Mouse (Mus musculus) embryonic facial prominence, embryonic 10.5 days (tissue): ENCODE measurements around the gene Agxt. TPM values are rescaled to one million over a fixed set of nuclear protein-coding genes. Genes with fewer than 3 reads are reported as not detected.

Experiments used
- DNase-seq: peaks from one replicate; pipeline ENCODE4 v3.0.0-alpha.2; 2017; ENCODE audit warnings: low spot score
- H3K27ac ChIP-seq: fragments of 300-500 bp; sonication (generic); replicated peaks from 2 replicates; pipeline ENCODE4 v1.5.1; 2016; ENCODE audit warnings: mild to moderate bottlenecking
- H3K27me3 ChIP-seq: fragments of 300-500 bp; sonication (generic); replicated peaks from 2 replicates; pipeline ENCODE4 v1.6.1; 2016; ENCODE audit warnings: low read depth, mild to moderate bottlenecking; ENCODE audit not compliant: poor library complexity, severe bottlenecking
- H3K36me3 ChIP-seq: fragments of 300-500 bp; sonication (generic); replicated peaks from 2 replicates; pipeline ENCODE4 v1.6.1; 2016; ENCODE audit warnings: mild to moderate bottlenecking, moderate library complexity
- H3K4me1 ChIP-seq: fragments of 300-500 bp; sonication (generic); 2 replicates; pipeline ENCODE4 v1.6.1; 2016
- H3K4me3 ChIP-seq: fragments of 300-500 bp; sonication (generic); 2 replicates; pipeline ENCODE4 v1.5.1; 2016; ENCODE audit warnings: mild to moderate bottlenecking, moderate library complexity
- H3K9me3 ChIP-seq: fragments of 300-500 bp; sonication (generic); 2 replicates; pipeline ENCODE4 v1.6.1; 2016; ENCODE audit warnings: mild to moderate bottlenecking
- WGBS: fragments of 180-500 bp; shearing (Covaris S2); methylation state at CpG from one replicate; pipeline ENCODE4 v1.1.7; 2016; 5-methylcytosine and 5-hydroxymethylcytosine counted together
- polyA plus RNA-seq: library from polyadenylated mRNA; unstranded; fragments of >200 nt; fragmentation: Nextera tagmentation; extraction: Ambion mirVana; gene quantifications from 2 replicates; pipeline ENCODE4 v1.2.1, GENCODE M21; 2016

Gene Agxt
- not detected in 2 replicates for polyA plus RNA-seq

DNA sequence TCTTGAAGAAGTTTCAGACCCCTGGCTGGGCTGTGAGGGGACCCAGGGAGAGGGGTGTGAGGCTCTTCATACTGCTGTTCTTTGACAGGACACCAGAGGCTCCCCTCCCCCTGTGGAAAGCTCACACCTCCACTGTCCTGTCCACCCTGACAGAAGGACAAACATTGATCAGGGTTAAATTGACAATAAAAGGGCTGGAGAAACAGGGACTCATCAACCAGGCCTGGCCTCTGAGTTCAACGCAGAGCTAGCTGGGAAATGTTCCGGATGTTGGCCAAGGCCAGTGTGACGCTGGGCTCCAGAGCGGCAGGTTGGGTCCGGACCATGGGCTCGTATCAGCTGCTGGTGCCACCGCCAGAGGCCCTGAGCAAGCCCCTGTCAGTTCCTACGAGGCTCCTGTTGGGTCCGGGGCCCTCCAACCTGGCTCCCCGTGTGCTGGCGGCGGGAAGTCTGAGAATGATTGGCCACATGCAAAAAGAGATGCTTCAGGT is at the start of gene Agxt:
Agxt (plus strand) TSS at position 205 of the 491 bp plus-strand sequence.
- H3K27me3 ChIP-seq, result no peaks in the 10 kb centered on the region
- no peaks in the 10 kb centered on the region for H3K36me3 ChIP-seq
- no peaks in the 10 kb centered on the region for H3K9me3 ChIP-seq
- H3K4me1 ChIP-seq, result peaks cover 13% of the 10 kb centered on the region
- H3K27ac ChIP-seq, result no peak within 1 kb of the TSS; the same call in 1 of the 2 replicates
- WGBS, result 90% methylated on average over 12 of the region's 12 CpGs
- no peak within 1 kb of the TSS for H3K4me3 ChIP-seq
- DNase-seq, result no peak

DNA sequence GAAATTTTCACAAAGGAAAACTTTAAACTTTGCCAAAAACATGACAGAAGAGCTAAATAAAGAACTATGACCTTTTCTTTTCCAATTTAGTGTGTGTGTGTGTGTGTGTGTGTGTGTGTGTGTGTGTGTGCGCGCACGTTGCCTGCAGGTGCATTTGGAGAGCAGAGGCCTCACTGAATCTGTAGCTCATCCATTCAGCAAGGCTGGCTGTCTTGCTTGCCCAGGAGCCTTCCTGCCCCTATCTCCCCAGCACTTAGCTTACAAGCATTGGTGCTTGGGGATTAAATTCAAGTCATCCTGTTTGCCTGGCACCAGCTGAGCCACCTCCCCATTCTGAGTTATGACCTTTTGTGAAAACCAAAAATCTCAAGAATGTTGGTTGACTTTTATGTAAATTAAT is 42.5 kb upstream of the Agxt start:
- Histone ChIP-seq H3K4me3 (no peak overlapping the region), H3K9me3 (no peaks in the 10 kb centered on the region), H3K27ac (no peak overlapping the region), H3K36me3 (no peaks in the 10 kb centered on the region), H3K4me1 (no peaks in the 10 kb centered on the region), H3K27me3 (no peaks in the 10 kb centered on the region)
- 93% methylated on average over 3 of the region's 3 CpGs for whole genome bisulfite sequencing
- DNase-seq, result no peak

DNA sequence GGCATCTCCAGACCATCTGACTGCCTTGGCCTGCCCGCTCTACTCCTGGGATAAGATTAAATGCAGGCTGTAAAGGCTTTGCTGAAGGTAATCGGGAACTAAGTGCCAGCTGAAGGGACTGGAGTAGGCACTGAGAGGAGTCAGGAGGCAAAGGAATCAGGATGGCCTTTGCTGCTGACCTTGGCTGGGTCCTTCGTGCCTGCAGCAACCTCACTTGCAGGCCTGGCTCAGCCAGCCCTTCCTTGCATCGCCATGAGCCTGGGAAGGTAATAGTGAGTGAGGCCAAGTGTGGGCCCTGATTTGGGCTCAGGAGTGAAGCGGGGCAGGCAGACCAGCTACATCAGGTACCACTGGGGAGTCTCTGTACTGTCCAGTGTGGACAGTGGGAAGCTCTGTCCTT is 36.1 kb upstream of the Agxt start:
- no peaks in the 10 kb centered on the region for H3K9me3 ChIP-seq
- H3K4me3 ChIP-seq, result no peak overlapping the region
- 84% methylated on average over 5 of the region's 5 CpGs for WGBS
- H3K4me1 ChIP-seq, result peaks cover 25% of the 10 kb centered on the region
- no peak overlapping the region for H3K27ac ChIP-seq
- no peaks in the 10 kb centered on the region for H3K36me3 ChIP-seq
- peaks cover 63% of the 10 kb centered on the region for H3K27me3 ChIP-seq
- DNase-seq, result no peak

DNA sequence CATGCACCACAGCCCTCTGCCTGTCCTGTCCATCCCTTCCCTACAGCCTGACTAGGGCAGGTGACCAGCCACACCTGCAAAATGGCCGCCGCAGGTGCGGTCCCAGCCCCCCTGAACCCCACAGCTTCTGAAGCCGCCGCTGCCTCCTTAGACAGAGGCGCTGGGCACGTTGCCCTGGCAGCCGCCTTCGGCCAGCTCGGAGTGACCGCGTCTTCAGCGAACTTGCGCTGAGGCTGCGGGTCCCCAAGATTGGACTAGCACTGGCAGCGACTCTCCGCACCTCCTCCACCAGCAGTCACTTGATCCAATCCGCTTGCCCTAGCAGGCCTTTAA is 34.8 kb upstream of the Agxt start:
- Histone ChIP-seq H3K27ac (peak overlapping the region; percentile 79), H3K9me3 (no peaks in the 10 kb centered on the region), H3K4me1 (peaks cover 25% of the 10 kb centered on the region), H3K36me3 (no peaks in the 10 kb centered on the region), H3K27me3 (peaks cover 67% of the 10 kb centered on the region), H3K4me3 (peak overlapping the region; percentile 74)
- DNase-seq, result no peak
- 2% methylated on average over 18 of the region's 18 CpGs for WGBS

GRCm38 (mm10) chr1:93100576-93101491 is 34.2 kb upstream of the Agxt start:
- no peaks in the 10 kb centered on the region for H3K9me3 ChIP-seq
- peaks cover 67% of the 10 kb centered on the region for H3K27me3 ChIP-seq
- peak overlapping the region; percentile 79 for H3K27ac ChIP-seq
- WGBS, result 1% methylated on average over 49 of the region's 49 CpGs
- H3K4me3 ChIP-seq, result peak overlapping the region; percentile 74
- DNase-seq, result peak; percentile 67
- H3K36me3 ChIP-seq, result no peaks in the 10 kb centered on the region
- H3K4me1 ChIP-seq, result peaks cover 25% of the 10 kb centered on the region

DNA sequence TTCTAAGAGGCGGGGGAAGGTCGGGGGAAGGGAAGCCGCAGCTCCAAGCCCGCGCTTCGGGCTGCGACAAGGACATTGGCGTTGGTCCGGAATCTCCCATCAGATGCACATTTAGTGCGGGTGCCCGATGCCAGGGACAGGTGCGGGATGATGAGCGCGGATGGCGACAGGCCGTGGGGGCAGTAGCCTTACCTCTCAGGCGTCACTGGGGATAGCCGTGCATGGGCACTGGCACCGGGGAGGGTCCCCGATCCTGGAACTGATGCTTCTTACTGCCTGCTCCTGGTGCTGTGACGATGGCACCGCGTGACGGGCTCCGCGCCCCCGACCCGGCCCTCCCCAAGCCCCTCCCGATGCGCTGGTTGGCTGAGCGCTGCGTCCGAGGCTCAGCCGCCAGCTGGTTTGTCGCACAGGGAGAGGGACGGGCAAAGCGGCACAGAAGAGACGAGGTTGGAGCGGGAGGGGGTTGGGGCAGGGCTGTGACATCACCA is 33.4 kb upstream of the Agxt start, which contains the start of gene Kif1a:
Kif1a (minus strand) TSS at position 381 of the 491 bp plus-strand sequence.
- Histone ChIP-seq H3K4me1 (peaks cover 25% of the 10 kb centered on the region), H3K9me3 (no peaks in the 10 kb centered on the region), H3K36me3 (no peaks in the 10 kb centered on the region), H3K4me3 (peak within 1 kb of the TSS; percentile 74), H3K27me3 (peaks cover 67% of the 10 kb centered on the region), H3K27ac (peak within 1 kb of the TSS; percentile 79)
- DNase-seq, result peak; percentile 83
- under 1% methylated on average over 39 of the region's 39 CpGs for WGBS

GRCm38 (mm10) chr1:93102700-93103099 is 32.3 kb upstream of the Agxt start:
- WGBS, result 62% methylated on average over 7 of the region's 7 CpGs

DNA sequence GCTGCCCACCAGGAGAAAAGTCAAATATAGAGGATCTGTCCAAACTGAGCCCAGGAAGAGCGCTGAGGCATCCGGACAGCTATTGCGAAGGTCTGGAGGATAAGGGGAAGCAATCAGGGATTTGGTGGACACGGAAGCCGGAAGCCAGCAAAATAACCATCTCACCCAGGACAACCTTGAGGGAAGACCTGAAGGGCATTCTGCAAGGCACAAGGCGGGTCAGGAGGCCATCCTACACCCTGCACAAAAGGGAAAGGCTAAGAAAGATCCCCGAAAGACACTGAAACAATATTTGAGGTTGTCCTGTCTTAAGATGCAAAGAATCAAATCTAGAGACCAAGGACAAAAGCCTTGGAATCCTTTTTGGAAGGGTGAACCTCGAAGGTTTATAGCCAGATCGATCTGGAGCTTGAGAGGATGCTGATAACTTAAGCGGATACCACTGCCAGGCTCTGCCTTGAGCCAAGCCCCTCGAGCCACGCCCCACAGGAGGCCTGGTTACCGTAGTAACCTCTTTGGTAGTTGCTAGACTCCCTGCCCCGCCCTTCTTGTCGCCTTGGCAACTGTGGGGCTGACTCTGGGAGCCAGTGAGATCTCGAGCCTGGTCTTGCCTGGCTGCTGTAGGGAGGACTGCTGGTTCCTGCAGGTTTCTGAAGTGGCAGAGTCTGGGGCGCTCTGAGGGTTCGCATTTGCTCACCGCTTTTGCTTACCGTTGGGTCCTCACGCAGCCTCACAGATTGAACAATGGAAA is 20.2 kb upstream of the Agxt start:
- no peaks in the 10 kb centered on the region for H3K36me3 ChIP-seq
- DNase-seq, result peak; percentile 96
- H3K4me1 ChIP-seq, result peaks cover 15% of the 10 kb centered on the region
- H3K9me3 ChIP-seq, result peaks cover 9% of the 10 kb centered on the region; the same call in 1 of the 2 replicates
- H3K4me3 ChIP-seq, result peak overlapping the region; percentile 58
- peak overlapping the region; percentile 80 for H3K27ac ChIP-seq
- peaks cover 16% of the 10 kb centered on the region; the same call in 1 of the 2 replicates for H3K27me3 ChIP-seq
- WGBS, result 25% methylated on average over 21 of the region's 21 CpGs

More at GRCm38 (mm10) chr1:93102700-93103099, 32.3 kb upstream of the Agxt start:
- H3K36me3 ChIP-seq, result no peaks in the 10 kb centered on the region
- DNase-seq, result no peak
- no peaks in the 10 kb centered on the region for H3K9me3 ChIP-seq
- no peak overlapping the region for H3K4me3 ChIP-seq
- peaks cover 67% of the 10 kb centered on the region for H3K27me3 ChIP-seq
- H3K27ac ChIP-seq, result no peak overlapping the region
- H3K4me1 ChIP-seq, result peaks cover 25% of the 10 kb centered on the region

- Histone ChIP-seq H3K9me3 (peaks cover 9% of the 10 kb centered on the region; the same call in 1 of the 2 replicates), H3K27me3 (peaks cover 16% of the 10 kb centered on the region; the same call in 1 of the 2 replicates), H3K27ac (peak overlapping the region; percentile 80), H3K4me3 (peak overlapping the region; percentile 58), H3K4me1 (peaks cover 15% of the 10 kb centered on the region), H3K36me3 (no peaks in the 10 kb centered on the region)
- peak; percentile 22 for DNase-seq
- WGBS, result 20% methylated on average over 13 of the region's 13 CpGs
These were observed 19.6 kb upstream of the Agxt start for GRCm38 (mm10) chr1:93115471-93115870.

GRCm38 (mm10) chr1:93118816-93119215 is 16.2 kb upstream of the Agxt start:
- 32% methylated on average over 4 of the region's 4 CpGs for WGBS
- Histone ChIP-seq H3K27ac (no peak overlapping the region), H3K4me3 (no peak overlapping the region), H3K4me1 (peaks cover 15% of the 10 kb centered on the region), H3K27me3 (peaks cover 13% of the 10 kb centered on the region; the same call in 1 of the 2 replicates), H3K9me3 (no peaks in the 10 kb centered on the region), H3K36me3 (no peaks in the 10 kb centered on the region)
- DNase-seq, result no peak

DNA sequence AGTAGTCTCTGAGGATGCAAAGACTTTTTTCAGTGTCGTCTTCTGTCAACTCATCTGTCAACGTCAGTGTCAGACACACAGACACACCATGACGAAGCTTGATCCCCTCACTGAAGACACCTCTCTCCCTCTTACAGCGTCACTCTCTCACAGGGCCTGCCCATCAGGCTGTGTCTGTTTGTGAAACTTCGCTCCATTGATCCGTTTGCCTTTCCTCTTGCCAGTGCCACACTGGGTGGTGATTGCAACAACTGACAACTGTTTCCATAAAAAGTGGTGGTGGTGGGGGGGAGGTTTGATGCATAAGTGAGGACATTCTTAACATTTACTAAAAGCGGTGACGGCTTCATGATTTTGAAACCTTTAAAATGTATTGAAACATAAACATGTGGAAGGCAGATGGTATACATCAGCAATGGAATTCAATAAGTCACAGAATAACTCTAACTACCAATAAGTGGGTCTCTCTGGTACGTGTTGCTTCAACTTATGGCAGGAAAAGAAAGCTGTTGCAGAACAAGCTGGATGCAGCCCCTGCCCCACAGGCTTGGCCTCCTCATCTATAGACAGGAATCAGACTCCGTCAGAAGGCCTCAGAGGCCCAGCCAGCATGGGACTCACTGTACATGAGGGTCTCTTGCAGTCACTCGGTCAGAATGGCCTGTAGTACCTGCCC is 11.7 kb upstream of the Agxt start:
- Histone ChIP-seq H3K4me1 (peaks cover 6% of the 10 kb centered on the region), H3K27ac (no peak overlapping the region), H3K36me3 (no peaks in the 10 kb centered on the region), H3K4me3 (no peak overlapping the region), H3K27me3 (no peaks in the 10 kb centered on the region), H3K9me3 (no peaks in the 10 kb centered on the region)
- WGBS, result 80% methylated on average over 11 of the region's 11 CpGs
- no peak for DNase-seq

- peaks cover 10% of the 10 kb centered on the region for H3K4me1 ChIP-seq
- no peaks in the 10 kb centered on the region for H3K36me3 ChIP-seq
- no peak overlapping the region for H3K4me3 ChIP-seq
- no peak for DNase-seq
- H3K27me3 ChIP-seq, result no peaks in the 10 kb centered on the region
- H3K9me3 ChIP-seq, result no peaks in the 10 kb centered on the region
- no peak overlapping the region for H3K27ac ChIP-seq
- WGBS, result 76% methylated on average over 8 of the region's 8 CpGs
These were observed 11.0 kb upstream of the Agxt start for GRCm38 (mm10) chr1:93124066-93124465.
